Mouse (Mus musculus) embryonic facial prominence, embryonic 10.5 days (tissue): Measurements from ENCODE around the gene Sf3a2. TPM values are rescaled to one million over a fixed set of nuclear protein-coding genes. Genes with fewer than 3 reads are reported as not detected.
A peak's percentile ranks its signal among the peaks of the same experiment; 100 is the strongest.

Source experiments
- DNase-seq: peaks from one replicate; pipeline ENCODE4 v3.0.0-alpha.2; 2017; ENCODE audit warnings: low spot score
- H3K27ac ChIP-seq: fragments of 300-500 bp; sonication (generic); replicated peaks from 2 replicates; pipeline ENCODE4 v1.5.1; 2016; ENCODE audit warnings: mild to moderate bottlenecking
- H3K27me3 ChIP-seq: fragments of 300-500 bp; sonication (generic); replicated peaks from 2 replicates; pipeline ENCODE4 v1.6.1; 2016; ENCODE audit warnings: low read depth, mild to moderate bottlenecking; ENCODE audit not compliant: poor library complexity, severe bottlenecking
- H3K36me3 ChIP-seq: fragments of 300-500 bp; sonication (generic); replicated peaks from 2 replicates; pipeline ENCODE4 v1.6.1; 2016; ENCODE audit warnings: mild to moderate bottlenecking, moderate library complexity
- H3K4me1 ChIP-seq: fragments of 300-500 bp; sonication (generic); 2 replicates; pipeline ENCODE4 v1.6.1; 2016
- H3K4me3 ChIP-seq: fragments of 300-500 bp; sonication (generic); 2 replicates; pipeline ENCODE4 v1.5.1; 2016; ENCODE audit warnings: mild to moderate bottlenecking, moderate library complexity
- H3K9me3 ChIP-seq: fragments of 300-500 bp; sonication (generic); 2 replicates; pipeline ENCODE4 v1.6.1; 2016; ENCODE audit warnings: mild to moderate bottlenecking
- WGBS: fragments of 180-500 bp; shearing (Covaris S2); methylation state at CpG from one replicate; pipeline ENCODE4 v1.1.7; 2016; 5-methylcytosine and 5-hydroxymethylcytosine counted together
- polyA plus RNA-seq: library from polyadenylated mRNA; unstranded; fragments of >200 nt; fragmentation: Nextera tagmentation; extraction: Ambion mirVana; gene quantifications from 2 replicates; pipeline ENCODE4 v1.2.1, GENCODE M21; 2016

Gene Sf3a2
- polyA plus RNA-seq, 1 experiment from 2014 or later, result 114 TPM

GRCm38 (mm10) chr10:80779565-80779964, 18.4 kb upstream of the Sf3a2 start:
- Histone ChIP-seq H3K4me1 (0 out of 2 replicates have a peak, but pooled peaks cover 2% of the 10 kb centered on the region), H3K9me3 (no peaks in the 10 kb centered on the region), H3K36me3 (peaks cover 100% of the 10 kb centered on the region), H3K27ac (no peak overlapping the region), H3K4me3 (no peak overlapping the region), H3K27me3 (no peaks in the 10 kb centered on the region)
- no peak for DNase-seq

- no peaks in the 10 kb centered on the region for H3K4me1 ChIP-seq
- WGBS, result over 99% methylated on average over 2 of the region's 2 CpGs
- no peaks in the 10 kb centered on the region for H3K27me3 ChIP-seq
- no peak for DNase-seq
- H3K4me3 ChIP-seq, result no peak overlapping the region
- peaks cover 100% of the 10 kb centered on the region for H3K36me3 ChIP-seq
- no peak overlapping the region for H3K27ac ChIP-seq
- H3K9me3 ChIP-seq, result no peaks in the 10 kb centered on the region
Measured at GRCm38 (mm10) chr10:80784302-80784701, 13.7 kb upstream of the Sf3a2 start.

- H3K36me3 ChIP-seq, result peaks cover 100% of the 10 kb centered on the region
- H3K27ac ChIP-seq, result no peak overlapping the region
- H3K27me3 ChIP-seq, result no peaks in the 10 kb centered on the region
- WGBS, result 86% methylated on average over 12 of the region's 12 CpGs
- H3K9me3 ChIP-seq, result no peaks in the 10 kb centered on the region
- no peaks in the 10 kb centered on the region for H3K4me1 ChIP-seq
- DNase-seq, result no peak
- no peak overlapping the region for H3K4me3 ChIP-seq
Measured at GRCm38 (mm10) chr10:80784871-80785270, 13.1 kb upstream of the Sf3a2 start.

- 96% methylated on average over 11 of the region's 11 CpGs for WGBS
- no peaks in the 10 kb centered on the region for H3K27me3 ChIP-seq
- H3K9me3 ChIP-seq, result no peaks in the 10 kb centered on the region
- no peak overlapping the region for H3K4me3 ChIP-seq
- DNase-seq, result no peak
- no peaks in the 10 kb centered on the region for H3K4me1 ChIP-seq
- H3K27ac ChIP-seq, result no peak overlapping the region
- H3K36me3 ChIP-seq, result peaks cover 100% of the 10 kb centered on the region
Measured at GRCm38 (mm10) chr10:80785963-80786362, 12.0 kb upstream of the Sf3a2 start.

GRCm38 (mm10) chr10:80787517-80787916, 10.5 kb upstream of the Sf3a2 start:
- peaks cover 100% of the 10 kb centered on the region for H3K36me3 ChIP-seq

GRCm38 (mm10) chr10:80790761-80791404, 7.1 kb upstream of the Sf3a2 start:
- no peaks in the 10 kb centered on the region for H3K27me3 ChIP-seq
- H3K27ac ChIP-seq, result no peak overlapping the region
- no peak overlapping the region; the same call in 1 of the 2 replicates for H3K4me3 ChIP-seq
- H3K36me3 ChIP-seq, result peaks cover 100% of the 10 kb centered on the region
- DNase-seq, result no peak
- H3K4me1 ChIP-seq, result peaks cover 6% of the 10 kb centered on the region
- H3K9me3 ChIP-seq, result no peaks in the 10 kb centered on the region
- WGBS, result 85% methylated on average over 19 of the region's 19 CpGs

More at GRCm38 (mm10) chr10:80787517-80787916, 10.5 kb upstream of the Sf3a2 start:
- no peak for DNase-seq
- H3K9me3 ChIP-seq, result no peaks in the 10 kb centered on the region
- 0 out of 2 replicates have a peak overlapping the region, but pooled peaks have one; percentile 5 for H3K4me3 ChIP-seq
- WGBS, result 82% methylated on average over 2 of the region's 2 CpGs
- no peaks in the 10 kb centered on the region for H3K27me3 ChIP-seq
- H3K4me1 ChIP-seq, result peaks cover 3% of the 10 kb centered on the region; the same call in 1 of the 2 replicates
- no peak overlapping the region for H3K27ac ChIP-seq

GRCm38 (mm10) chr10:80791476-80792174, 6.4 kb upstream of the Sf3a2 start:
- H3K4me1 ChIP-seq, result peaks cover 14% of the 10 kb centered on the region
- H3K4me3 ChIP-seq, result peak overlapping the region; percentile 8; the same call in 1 of the 2 replicates
- WGBS, result 85% methylated on average over 33 of the region's 33 CpGs
- DNase-seq, result no peak
- peaks cover 100% of the 10 kb centered on the region for H3K36me3 ChIP-seq
- no peaks in the 10 kb centered on the region for H3K9me3 ChIP-seq
- no peaks in the 10 kb centered on the region for H3K27me3 ChIP-seq
- no peak overlapping the region for H3K27ac ChIP-seq

GRCm38 (mm10) chr10:80792175-80793032, 5.6 kb upstream of the Sf3a2 start:
- Histone ChIP-seq H3K4me3 (peak overlapping the region; percentile 8; the same call in 1 of the 2 replicates), H3K27me3 (no peaks in the 10 kb centered on the region), H3K4me1 (peaks cover 22% of the 10 kb centered on the region), H3K9me3 (no peaks in the 10 kb centered on the region), H3K36me3 (peaks cover 94% of the 10 kb centered on the region), H3K27ac (no peak overlapping the region)
- 74% methylated on average over 41 of the region's 41 CpGs for WGBS
- DNase-seq, result no peak

- no peak for DNase-seq
- no peaks in the 10 kb centered on the region for H3K27me3 ChIP-seq
- no peak overlapping the region for H3K4me3 ChIP-seq
- no peaks in the 10 kb centered on the region for H3K9me3 ChIP-seq
- 89% methylated on average over 13 of the region's 13 CpGs for WGBS
- H3K4me1 ChIP-seq, result peaks cover 26% of the 10 kb centered on the region
- H3K27ac ChIP-seq, result no peak overlapping the region
- H3K36me3 ChIP-seq, result peaks cover 86% of the 10 kb centered on the region
Measured at GRCm38 (mm10) chr10:80793033-80793784, 4.8 kb upstream of the Sf3a2 start.

- DNase-seq, result no peak
- Histone ChIP-seq H3K4me3 (peak overlapping the region; percentile 23; the same call in 1 of the 2 replicates), H3K27me3 (no peaks in the 10 kb centered on the region), H3K4me1 (peaks cover 26% of the 10 kb centered on the region), H3K27ac (no peak overlapping the region), H3K9me3 (no peaks in the 10 kb centered on the region), H3K36me3 (peaks cover 80% of the 10 kb centered on the region)
- 87% methylated on average over 4 of the region's 4 CpGs for WGBS
Measured at GRCm38 (mm10) chr10:80793803-80794202, 4.2 kb upstream of the Sf3a2 start.

GRCm38 (mm10) chr10:80794750-80795149, 3.2 kb upstream of the Sf3a2 start:
- no peak overlapping the region for H3K27ac ChIP-seq
- H3K4me1 ChIP-seq, result peaks cover 33% of the 10 kb centered on the region
- peaks cover 72% of the 10 kb centered on the region for H3K36me3 ChIP-seq
- H3K9me3 ChIP-seq, result no peaks in the 10 kb centered on the region
- no peak overlapping the region for H3K4me3 ChIP-seq
- 87% methylated on average over 8 of the region's 8 CpGs for WGBS
- no peak for DNase-seq
- H3K27me3 ChIP-seq, result no peaks in the 10 kb centered on the region
